Mouse (Mus musculus): ENCODE data around the gene Phldb2. TPM values are rescaled to one million over a fixed set of nuclear protein-coding genes. Genes with fewer than 3 reads are reported as not detected.
A peak's percentile ranks its signal among the peaks of the same experiment; 100 is the strongest.

Phldb2 gene
- total RNA-seq, 2 experiments from 2014 or later: 4.4 to 5.4 TPM

DNA sequence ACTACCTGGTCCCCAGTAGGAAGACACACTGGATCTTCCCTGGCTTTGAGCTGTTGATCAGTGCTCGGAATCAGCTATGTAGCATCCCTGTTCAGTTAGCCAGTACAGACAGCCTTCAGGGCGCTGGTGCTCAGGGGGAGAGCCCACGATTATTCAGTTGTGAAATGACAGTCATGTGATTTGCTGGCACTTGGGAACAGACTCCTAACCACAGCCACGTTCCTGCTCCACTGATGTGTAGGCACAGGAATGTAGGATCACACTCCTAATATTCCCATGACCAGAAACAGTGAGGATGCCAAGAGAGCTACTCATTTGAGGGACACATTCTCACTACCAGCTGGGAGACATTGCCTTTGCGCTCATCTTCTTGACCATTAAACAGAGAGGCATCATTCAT, 15.3 kb upstream of the Phldb2 start:
- Histone ChIP-seq H3K4me3 (no peak overlapping the region), H3K27ac (no peak overlapping the region)
- DNase-seq (ENCODE audit: low spot score in 2 of 2): no peak
- TF ChIP-seq CTCF (conservative IDR thresholded peaks at IDR 0.05): no peak

- H3K27ac ChIP-seq: no peak overlapping the region
- H3K4me3 ChIP-seq: no peak overlapping the region
- TF ChIP-seq CTCF (conservative IDR thresholded peaks at IDR 0.05): peak; percentile 94
- DNase-seq (ENCODE audit: low spot score in 2 of 2): peak; percentile 68 to 76
Measured at GRCm38 (mm10) chr16:45967471-45967870, 14.1 kb upstream of the Phldb2 start.

GRCm38 (mm10) chr16:45966604-45967003, 13.2 kb upstream of the Phldb2 start:
- no peak for TF ChIP-seq CTCF (conservative IDR thresholded peaks at IDR 0.05)
- Histone ChIP-seq H3K4me3 (no peak overlapping the region), H3K27ac (no peak overlapping the region)
- no peak for DNase-seq (ENCODE audit: low spot score in 2 of 2)

DNA sequence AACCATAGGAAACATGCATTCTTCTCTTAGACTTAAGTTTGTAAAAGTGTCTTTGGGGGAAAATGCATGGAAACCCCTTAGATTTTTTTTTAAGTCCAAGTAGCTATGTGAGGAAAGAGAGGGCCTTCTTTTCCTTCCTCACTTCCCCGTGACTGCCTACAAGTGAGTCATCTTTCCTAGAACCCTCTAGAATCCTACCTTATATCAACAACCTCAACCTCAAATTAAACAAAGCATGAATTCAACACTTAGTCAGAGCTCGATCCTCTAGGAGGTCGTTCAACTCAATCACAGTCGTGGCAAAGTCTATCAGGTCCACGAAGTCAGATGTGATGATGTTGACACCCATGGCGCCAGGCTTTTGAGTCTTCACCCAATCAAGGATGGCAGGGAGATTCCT, 11.4 kb upstream of the Phldb2 start:
- Histone ChIP-seq H3K27ac (no peak overlapping the region), H3K4me3 (no peak overlapping the region)
- no peak for TF ChIP-seq CTCF (conservative IDR thresholded peaks at IDR 0.05)
- DNase-seq (ENCODE audit: low spot score in 2 of 2): no peak

- H3K27ac ChIP-seq: no peak overlapping the region
- no peak overlapping the region for H3K4me3 ChIP-seq
- DNase-seq (ENCODE audit: low spot score in 2 of 2): no peak
- no peak for TF ChIP-seq CTCF (conservative IDR thresholded peaks at IDR 0.05)
Measured at GRCm38 (mm10) chr16:45963837-45964236, 10.4 kb upstream of the Phldb2 start.

- DNase-seq (ENCODE audit: low spot score in 2 of 2): no peak
- Histone ChIP-seq H3K27ac (no peak overlapping the region), H3K4me3 (no peak overlapping the region)
- no peak for TF ChIP-seq CTCF (conservative IDR thresholded peaks at IDR 0.05)
Measured at GRCm38 (mm10) chr16:45963088-45963487, 9.7 kb upstream of the Phldb2 start.

DNA sequence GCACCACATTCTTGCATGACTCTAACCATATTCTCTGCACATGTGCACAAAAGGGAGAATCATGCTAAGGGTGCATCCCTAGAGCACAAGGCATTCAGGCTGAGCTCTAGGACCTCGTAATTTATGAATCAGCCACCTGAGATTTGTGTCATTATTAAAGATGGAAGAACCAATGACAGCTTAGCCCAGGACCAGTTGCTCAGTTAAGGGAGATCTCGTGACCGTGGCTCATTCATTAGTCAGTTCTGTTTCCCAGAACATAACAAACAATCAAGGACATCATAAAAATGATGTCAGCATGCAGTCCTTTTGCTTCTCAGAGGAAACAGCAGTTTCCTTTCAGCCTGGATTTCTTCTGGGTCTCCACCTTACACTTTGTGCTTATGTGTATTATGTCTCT, 7.6 kb upstream of the Phldb2 start:
- no peak for TF ChIP-seq CTCF (conservative IDR thresholded peaks at IDR 0.05)
- no peak overlapping the region for H3K4me3 ChIP-seq
- no peak overlapping the region for H3K27ac ChIP-seq
- DNase-seq (ENCODE audit: low spot score in 2 of 2): no peak

DNA sequence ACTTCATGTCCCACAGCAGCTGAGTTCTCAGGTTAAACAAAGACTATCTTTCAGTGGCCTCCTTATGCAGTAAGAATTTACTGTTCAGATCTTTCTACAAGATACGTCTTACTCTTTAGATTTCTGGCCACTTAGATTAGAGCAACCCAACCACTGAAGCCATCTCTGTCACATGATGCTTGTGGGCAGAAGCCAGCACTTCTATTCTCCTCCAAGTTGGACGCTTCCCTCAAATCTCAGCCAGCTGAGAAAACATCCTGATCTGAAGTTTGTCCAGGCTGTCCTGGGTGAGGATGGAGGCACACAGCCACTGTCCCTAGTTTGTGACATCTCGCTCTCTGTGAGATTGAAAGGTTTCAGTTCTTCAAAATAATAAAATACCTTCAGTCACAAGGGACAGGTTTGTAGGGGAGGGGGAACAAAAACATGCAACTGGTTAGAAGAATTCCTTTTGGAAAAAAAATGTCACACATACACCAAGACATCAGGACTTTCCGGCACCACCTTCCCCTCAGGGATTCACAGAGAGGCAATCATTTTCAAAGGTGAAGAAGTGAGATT, 3.1 kb upstream of the Phldb2 start:
- H3K4me3 ChIP-seq: no peak overlapping the region
- H3K27ac ChIP-seq: no peak overlapping the region
- DNase-seq (ENCODE audit: low spot score in 2 of 2): no peak
- TF ChIP-seq CTCF (conservative IDR thresholded peaks at IDR 0.05): no peak

DNA sequence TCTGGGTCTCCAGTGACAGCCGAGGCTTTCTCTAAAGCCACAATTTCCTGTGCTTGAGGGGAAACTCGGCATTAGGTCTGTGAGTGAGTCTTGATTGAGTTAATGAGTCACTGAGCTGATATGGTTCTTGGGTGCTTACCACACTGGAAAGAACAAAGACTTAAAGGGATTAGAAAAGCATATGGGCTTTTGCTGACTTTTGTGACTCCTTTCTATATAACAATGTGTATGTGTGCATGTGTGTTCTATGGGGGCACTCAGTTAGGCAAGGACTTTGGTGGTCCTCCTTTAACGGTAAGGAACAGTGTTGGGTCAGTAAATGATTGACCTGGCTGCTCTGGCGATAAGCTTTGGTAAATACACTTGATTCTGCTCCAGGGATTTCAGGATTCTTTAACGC, 897 bp downstream of the Phldb2 start:
- no peak overlapping the region for H3K4me3 ChIP-seq
- no peak for TF ChIP-seq CTCF (conservative IDR thresholded peaks at IDR 0.05)
- DNase-seq (ENCODE audit: low spot score in 2 of 2): no peak
- H3K27ac ChIP-seq: no peak overlapping the region

GRCm38 (mm10) chr16:45952035-45952434, 1.4 kb downstream of the Phldb2 start:
- Histone ChIP-seq H3K4me3 (no peak overlapping the region), H3K27ac (no peak overlapping the region)
- no peak for TF ChIP-seq CTCF (conservative IDR thresholded peaks at IDR 0.05)
- DNase-seq (ENCODE audit: low spot score in 2 of 2): no peak

DNA sequence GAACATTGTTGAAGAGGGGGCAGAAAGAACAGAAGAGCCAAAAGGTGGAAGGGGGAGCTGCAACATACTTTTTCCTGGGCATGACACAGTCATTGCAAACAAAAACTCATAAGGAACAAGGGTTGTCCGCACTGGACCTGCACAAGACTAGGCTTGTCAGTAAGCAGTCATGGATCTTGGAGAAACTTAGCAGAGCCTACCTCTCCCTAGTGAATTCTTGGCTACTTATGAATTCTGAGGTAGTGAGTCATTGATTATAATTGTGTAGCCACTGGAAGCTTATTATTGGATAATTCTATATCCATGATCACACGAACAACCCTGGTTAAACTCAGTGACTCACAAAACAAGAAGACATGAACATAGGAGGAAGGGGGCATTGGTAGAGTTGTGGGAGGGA, 7.1 kb downstream of the Phldb2 start:
- Histone ChIP-seq H3K4me3 (no peak overlapping the region), H3K27ac (no peak overlapping the region)
- TF ChIP-seq CTCF (conservative IDR thresholded peaks at IDR 0.05): no peak
- DNase-seq (ENCODE audit: low spot score in 2 of 2): no peak

DNA sequence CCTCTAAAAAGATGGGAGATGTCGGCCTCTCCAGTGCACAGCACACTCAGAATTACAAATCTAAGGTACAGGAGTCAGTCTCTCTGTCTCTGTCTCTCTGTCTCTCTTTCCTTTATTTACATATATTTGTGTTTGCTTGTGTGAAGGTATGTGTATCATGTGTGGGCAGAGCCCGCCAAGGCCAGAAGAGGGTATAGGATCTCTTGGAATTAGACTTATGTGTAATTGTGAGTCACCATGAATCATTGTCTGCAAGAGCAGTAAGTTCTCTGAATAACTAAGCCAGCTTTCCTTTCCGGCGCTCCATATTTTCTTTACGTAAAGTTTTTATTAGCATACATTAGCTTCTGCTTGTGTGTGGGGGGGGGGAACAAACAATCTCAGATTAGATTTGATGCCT, 7.7 kb downstream of the Phldb2 start:
- no peak overlapping the region for H3K27ac ChIP-seq
- no peak for DNase-seq (ENCODE audit: low spot score in 2 of 2)
- no peak for TF ChIP-seq CTCF (conservative IDR thresholded peaks at IDR 0.05)
- no peak overlapping the region for H3K4me3 ChIP-seq

GRCm38 (mm10) chr16:45945174-45945631, 8.2 kb downstream of the Phldb2 start:
- Histone ChIP-seq H3K27ac (no peak overlapping the region), H3K4me3 (no peak overlapping the region)
- DNase-seq (ENCODE audit: low spot score in 2 of 2): no peak
- no peak for TF ChIP-seq CTCF (conservative IDR thresholded peaks at IDR 0.05)

- Histone ChIP-seq H3K4me3 (no peak overlapping the region), H3K27ac (no peak overlapping the region)
- TF ChIP-seq CTCF (conservative IDR thresholded peaks at IDR 0.05): no peak
Measured at GRCm38 (mm10) chr16:45942169-45942891, 11.1 kb downstream of the Phldb2 start.

More at GRCm38 (mm10) chr16:45942169-45942891, 11.1 kb downstream of the Phldb2 start:
- no peak for DNase-seq (ENCODE audit: low spot score in 2 of 2)
